Mouse (Mus musculus) right cerebral cortex, postnatal 14 days (tissue): Measurements from ENCODE around the gene Dnmt3l.
"Not testable (repeated sequence)": the region's sequence is repeated elsewhere in the genome, so short reads cannot be mapped to it uniquely, and the experiment has no call there.

ENCODE experiments used
- DNase-seq: peaks from one replicate; pipeline ENCODE4 v3.0.0; 2022

The Dnmt3l gene

GRCm38 (mm10) chr10:78041647-78042046 is at the start of gene Dnmt3l:
Dnmt3l (plus strand) TSS chr10:78041947.
- DNase-seq = no peak

DNA sequence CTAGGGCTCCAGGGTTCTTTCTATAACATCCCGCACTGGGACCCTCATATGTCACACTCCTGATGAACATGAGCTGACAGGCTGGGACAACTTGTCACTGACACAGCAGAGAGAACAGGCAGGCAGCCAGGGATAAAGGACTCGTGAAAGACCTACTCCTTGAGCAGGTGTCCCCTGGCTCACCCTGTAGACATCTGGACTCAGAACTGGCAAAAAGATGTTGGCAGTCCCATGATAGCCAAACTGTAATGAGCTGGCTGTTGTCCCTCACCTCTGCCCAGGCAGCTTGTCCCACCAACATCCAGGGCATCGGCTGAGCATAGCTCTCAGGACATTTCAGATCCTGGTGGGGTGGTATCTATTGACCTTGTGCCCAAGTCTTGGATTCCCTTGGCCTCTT is 46.1 kb upstream of the Dnmt3l start:
- DNase-seq = no peak

DNA sequence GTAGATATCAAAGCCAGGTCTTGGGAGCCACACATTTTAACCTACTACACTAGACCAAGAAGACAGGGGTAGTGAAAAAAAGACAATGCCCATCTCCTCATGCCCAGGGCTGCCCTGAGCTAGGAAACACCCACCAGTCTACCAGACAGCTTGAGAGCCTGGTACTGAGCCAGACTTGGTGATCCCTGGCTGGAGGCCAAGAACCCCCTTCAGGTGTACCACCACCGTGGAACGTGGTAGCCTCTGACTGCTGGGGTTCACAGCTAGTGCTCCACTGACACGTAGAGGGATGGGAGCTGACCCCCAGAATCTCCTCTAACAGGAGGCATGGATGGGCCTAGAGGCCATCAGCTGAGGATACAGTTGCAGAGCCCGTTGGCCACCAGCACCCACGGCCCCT is 41.5 kb upstream of the Dnmt3l start:
- DNase-seq = no peak

DNA sequence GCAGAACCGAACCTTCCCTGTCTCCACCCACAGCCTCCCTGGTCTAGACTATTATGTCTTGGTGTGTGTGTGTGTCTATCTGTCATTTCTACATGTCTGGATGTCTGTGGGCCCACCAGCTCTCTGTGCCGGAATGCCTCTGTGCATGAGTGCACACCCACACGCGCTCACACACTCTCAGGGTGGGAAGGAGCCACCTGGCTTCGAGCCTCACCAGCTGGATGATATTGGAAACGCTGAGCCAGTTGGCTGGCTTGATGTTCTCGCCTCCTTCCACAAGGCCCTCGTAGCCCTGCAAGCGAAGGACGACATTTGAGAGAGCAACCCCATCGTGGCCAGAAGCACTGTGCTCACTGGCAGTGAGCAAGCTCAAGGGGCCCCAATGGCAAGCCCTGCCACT is 40.0 kb upstream of the Dnmt3l start:
- peak; percentile 78 for DNase-seq

GRCm38 (mm10) chr10:78002316-78002715 is 39.4 kb upstream of the Dnmt3l start:
- no peak for DNase-seq

DNA sequence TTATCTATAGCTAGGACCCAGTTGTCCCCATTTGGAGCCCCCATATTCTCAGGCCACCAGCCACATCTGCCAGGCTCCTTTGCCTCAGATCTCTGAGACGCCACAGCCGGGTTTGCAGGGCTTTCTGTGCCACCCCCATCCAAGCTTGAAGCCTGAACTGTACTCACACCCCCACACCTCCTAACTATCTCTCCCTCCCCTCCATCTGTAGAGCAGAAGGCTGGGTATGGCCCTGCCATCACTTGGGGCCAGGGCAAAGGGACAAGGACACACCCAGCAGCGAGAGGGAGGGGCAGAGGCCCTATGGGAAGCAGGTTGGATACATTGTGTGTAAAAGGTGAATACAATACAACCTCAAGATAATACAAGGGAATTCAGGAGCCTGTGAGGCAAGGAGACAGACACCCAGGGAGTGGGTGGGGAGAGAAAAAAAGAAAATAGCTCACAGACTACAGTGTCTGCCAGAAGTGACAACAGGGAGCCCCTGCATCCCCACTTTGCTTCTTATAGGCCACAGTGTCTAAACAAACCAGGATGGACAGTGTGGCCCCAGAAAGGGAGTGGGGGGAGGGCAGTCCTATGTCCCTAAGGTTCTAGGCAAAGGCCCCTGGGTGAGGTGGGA is 37.2 kb upstream of the Dnmt3l start:
- no peak for DNase-seq

DNA sequence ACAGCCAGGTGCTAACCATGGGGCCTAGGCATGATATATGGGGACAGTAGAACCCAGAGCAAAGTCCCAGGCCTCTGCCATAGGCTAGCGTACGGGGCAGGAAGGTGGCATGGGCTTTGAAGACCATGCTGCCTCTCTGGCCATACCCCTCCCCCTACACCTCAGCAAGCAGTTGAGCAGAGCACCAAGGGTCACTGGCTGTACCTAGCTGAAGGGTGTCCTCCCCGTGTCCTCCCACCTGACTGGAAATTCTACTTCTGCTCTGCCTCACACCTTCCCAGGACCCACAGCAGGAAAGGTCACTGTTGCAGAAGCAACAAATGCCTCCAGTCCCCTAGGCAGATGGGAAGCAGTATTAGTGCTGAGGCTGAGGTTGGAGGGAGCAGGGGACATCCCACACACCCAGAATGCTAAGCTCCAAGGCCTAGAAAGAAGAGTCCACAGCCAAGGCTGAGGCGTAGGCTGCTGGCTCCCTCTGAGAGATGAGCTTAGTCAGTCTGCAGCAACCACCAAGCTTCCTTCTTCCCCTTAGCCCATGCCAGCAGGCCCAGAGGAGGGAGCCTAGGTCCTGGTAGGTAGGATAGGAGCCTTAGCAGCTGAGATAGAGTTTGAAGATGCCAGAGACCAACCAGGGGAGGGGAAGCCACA is 35.8 kb upstream of the Dnmt3l start:
- DNase-seq = no peak

DNA sequence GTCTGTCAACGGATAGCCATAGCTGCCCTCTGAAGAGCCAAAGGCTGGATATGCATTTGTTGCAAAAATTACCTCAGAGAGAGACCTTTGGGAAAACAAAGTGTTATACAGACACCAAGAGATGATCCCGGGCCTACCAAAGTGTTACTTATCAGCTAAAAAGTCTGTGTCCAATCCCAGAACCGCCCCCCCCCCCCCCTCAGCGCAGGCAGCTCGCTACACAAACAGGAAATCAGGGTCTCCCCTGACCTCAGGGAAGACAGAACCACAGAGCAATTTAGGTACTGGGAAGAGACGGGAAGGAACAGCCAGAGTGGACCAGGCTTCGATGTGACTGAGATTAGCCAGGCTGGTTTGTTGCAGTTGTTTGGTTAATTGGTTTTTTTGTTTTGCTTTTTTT is 34.5 kb upstream of the Dnmt3l start:
- no peak for DNase-seq

DNA sequence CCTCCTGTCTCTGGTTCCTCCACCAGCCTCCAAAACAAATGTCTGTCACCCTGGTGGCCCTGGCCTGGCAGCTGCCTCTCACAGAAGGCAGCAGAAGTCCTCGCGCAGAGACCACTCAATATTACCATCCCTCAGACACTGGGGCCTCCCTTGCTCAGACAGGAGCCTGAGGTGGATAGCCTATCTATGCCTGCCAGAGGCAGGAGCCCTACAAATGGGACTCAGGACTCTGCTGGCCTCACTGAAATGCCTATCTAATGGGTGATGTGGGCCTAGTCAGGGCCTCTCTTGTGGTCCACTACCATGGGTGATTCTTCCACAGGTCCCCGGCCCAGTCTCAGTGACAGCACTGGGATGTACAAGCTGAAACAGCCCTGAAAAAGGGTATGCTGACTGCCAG is 33.6 kb upstream of the Dnmt3l start:
- DNase-seq = no peak

DNA sequence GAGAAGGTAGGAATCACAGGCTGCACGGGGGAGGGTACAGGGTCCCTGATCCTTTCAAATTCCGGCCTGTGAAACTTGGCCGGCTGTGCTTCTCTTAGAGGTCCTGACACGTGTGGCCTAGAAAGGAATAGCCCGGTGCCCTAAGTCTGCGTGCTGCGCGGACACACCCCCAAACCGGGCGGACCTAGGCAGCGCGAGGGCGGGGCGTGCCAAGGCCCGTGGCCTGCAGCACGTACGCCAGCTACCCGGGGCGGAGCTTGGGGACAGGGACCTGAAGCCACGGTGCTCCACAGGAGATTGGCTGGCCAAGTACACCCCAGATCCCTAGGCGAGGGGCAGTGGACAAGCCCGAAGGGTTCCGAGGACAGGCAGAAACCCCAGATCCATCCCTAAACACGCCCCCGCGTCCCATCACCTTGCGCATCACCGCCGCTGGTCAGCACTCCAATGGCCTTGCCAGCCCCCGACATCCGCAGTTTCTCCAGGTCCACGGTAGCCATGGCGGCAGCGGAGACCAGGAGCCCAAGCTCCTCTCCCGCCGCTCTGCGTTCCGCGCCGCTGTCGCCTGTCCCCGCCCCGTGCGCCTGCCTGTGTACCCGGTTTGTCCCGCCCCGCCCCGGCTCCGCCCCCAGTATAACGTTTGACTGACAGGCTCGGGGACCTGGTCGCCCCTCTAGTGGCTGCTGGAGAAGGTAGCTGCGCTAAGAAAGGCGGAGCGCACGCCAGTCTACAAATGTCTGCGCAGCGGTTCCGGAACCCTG is 32.4 kb upstream of the Dnmt3l start:
- DNase-seq = peak; percentile 96

DNA sequence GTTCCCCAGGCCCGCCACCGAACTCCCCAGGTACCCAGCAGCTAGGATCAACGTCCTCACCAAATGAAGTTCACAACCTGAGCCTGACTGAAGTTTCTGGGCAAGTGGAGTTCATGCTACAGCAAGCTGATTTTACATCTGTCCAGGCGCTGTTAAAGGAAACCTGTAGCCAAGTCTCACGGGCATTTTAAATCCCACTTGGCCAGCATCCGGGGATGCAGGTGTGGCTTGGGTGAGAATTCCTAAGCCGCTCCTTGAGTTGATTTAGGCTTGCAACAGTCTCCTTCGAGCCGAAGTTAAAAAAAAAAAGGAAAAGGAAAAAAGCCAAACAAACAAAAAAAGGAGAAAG is 31.8 kb upstream of the Dnmt3l start, which contains the start of gene Pfkl:
TSS of gene Pfkl (minus strand) at position 139 of the 349 bp plus-strand sequence.
- DNase-seq = no peak

GRCm38 (mm10) chr10:78010335-78010734 is 31.4 kb upstream of the Dnmt3l start:
- DNase-seq = no peak

- DNase-seq = not testable (repeated sequence)
These were observed 30.6 kb upstream of the Dnmt3l start for GRCm38 (mm10) chr10:78011116-78011515.

DNA sequence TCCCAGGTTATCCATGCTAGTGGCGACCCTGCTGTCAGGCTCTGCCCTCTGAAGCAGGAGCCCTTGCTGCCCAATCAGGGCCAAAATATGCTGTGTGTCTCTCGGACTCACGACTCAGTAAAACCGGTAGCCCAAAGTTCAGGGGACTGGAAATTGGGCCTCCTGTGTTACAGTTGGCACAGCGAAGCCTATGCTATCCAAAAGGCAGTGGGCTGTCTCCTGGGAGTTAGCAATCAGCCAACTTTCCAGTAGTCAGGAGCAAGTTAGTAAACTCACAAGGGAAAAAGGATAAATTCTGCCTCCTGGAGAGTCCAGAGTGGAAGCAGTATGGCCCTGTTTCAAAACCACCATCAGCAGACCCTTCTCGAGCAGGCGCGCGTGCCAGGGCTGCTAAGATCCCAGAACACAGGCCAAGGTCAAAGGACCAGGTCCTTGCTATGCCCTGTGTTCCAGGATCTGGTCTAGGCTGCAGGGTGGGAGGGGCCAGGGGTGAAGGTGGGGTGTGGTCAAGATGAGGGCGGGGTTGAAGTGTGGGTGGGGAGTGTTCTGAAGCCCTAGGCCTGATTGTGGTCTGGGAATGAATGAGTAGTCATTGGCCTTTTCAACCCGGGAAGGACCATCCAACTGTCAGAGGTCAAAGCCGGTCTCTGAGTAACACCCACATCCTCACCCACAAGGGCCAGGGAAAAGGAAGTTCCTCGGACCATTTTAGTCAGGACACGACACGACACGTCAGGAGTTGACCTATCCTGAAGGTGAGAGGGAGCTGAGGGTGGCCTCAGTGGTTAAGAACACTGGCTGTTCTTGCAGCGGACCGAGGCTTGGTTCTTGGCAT is 28.9 kb upstream of the Dnmt3l start:
- DNase-seq = no peak

- no peak for DNase-seq
These were observed 26.3 kb upstream of the Dnmt3l start for GRCm38 (mm10) chr10:78015489-78015888.

- DNase-seq = no peak
These were observed 25.4 kb upstream of the Dnmt3l start for GRCm38 (mm10) chr10:78016366-78016765.

GRCm38 (mm10) chr10:78018797-78019203 is 22.9 kb upstream of the Dnmt3l start:
- peak; percentile 86 for DNase-seq

DNA sequence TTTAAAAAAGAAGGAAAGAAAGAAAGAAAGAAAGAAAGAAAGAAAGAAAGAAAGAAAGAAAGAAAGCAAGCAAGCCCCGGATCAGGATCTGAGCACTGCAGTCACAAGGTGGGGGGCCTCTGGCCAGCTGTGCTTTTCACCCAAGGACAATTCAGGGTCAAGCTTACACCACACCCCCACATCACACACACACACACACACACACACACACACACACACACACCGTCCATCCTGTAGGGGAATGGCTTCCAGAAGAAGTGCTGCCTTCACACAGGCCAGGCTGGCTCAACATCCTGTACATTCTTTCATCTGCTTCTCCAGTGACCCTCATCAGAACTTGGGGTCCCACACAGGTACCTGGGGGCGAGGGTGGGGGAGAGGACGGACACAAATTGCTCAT is 22.5 kb upstream of the Dnmt3l start:
- DNase-seq = no peak

DNA sequence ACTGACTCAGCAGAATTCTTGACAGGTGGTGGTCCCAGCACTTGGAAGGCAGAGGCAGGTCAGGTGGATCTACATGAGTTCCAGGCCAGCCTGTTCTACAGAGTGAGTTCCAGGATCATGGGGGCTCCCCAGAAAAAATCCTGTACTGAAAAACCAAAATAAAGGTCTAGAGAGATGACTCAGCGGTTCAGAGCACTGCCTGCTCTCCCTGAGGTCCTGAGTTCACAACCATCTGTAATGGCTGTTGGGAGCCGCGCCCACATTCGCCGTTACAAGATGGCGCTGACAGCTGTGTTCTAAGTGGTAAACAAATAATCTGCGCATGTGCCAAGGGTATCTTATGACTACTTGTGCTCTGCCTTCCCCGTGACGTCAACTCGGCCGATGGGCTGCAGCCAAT is 21.8 kb upstream of the Dnmt3l start:
- DNase-seq = not testable (repeated sequence)

DNA sequence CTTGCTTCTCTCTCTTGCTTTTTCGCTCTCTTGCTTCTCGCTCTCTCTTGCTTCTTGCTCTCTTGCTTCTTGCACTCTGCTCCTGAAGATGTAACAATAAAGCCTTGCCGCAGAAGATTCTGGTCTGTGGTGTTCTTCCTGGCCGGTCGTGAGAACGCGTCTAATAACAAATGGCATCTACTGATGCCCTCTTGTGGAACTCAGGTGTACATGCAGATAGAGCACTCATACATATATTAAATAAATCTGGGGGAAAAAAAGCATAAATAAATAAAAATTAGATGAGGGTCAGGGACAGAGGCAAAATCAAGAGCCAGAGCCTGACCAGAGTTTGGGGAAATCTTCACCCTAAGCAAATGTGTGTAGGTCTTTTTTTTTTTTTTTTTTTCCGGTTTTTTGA is 16.3 kb upstream of the Dnmt3l start:
- DNase-seq = not testable (repeated sequence)

- peak; percentile 74 for DNase-seq
These were observed 13.6 kb upstream of the Dnmt3l start for GRCm38 (mm10) chr10:78028129-78028528.

DNA sequence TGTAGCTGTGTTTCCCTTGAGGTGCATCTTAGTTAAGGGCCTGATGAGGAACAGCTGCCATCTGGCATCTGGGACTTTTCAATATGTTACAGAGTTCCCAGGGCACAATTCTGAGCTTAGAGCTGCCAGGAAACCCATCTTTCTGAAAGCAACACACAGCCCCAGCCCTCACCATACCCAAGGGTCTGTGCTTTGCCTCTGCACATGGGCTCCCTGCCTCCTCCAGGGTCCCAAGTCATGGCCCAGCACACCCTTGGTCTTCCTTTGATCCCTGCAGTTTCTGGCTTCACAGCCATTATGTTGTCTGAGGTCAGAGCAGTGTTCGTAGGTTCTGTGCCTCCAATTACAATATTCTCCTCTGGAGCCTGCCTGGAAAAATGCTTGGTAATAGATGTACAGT is 12.7 kb upstream of the Dnmt3l start:
- no peak for DNase-seq

DNA sequence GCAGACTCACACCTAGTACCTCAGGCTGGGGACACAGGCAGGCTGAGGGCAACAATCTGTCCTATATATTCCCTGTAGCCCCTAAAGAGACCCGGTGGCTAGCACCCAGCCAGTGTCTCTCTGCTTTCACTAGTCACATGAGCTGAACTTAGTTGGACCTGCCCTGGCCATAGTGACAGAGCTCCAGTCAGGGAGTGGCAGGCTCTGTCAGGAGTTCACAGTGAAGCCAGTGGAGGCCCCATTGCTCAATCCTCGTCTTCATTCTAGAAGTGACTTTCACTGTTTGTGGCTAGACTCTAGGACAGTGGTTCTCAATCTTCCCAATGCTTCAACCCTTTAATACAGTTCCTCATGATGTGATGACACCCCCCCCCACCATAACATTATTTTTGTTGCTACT is 9.8 kb upstream of the Dnmt3l start:
- DNase-seq = no peak
